Mouse (Mus musculus) forebrain, embryonic 11.5 days (tissue): ENCODE data around the gene Wdr62. TPM values are rescaled to one million over a fixed set of nuclear protein-coding genes. Genes with fewer than 3 reads are reported as not detected.

Source experiments
- ATAC-seq: fragments of 200-750 bp; cut with Nextera tagmentation; replicated peaks from 2 replicates; pipeline ENCODE4 v1.8.0; 2017; ENCODE audit warnings: moderate TSS enrichment; ENCODE audit not compliant: low FRiP score
- DNase-seq: peaks from one replicate; pipeline ENCODE4 v3.0.0-alpha.2; 2017; ENCODE audit warnings: low spot score
- H3K27ac ChIP-seq: fragments of 300-500 bp; sonication (generic); 2 replicates; pipeline ENCODE4 v1.5.1; 2014; ENCODE audit warnings: low read depth, low read length
- H3K27me3 ChIP-seq: fragments of 300-500 bp; sonication (generic); 2 replicates; pipeline ENCODE4 v1.6.1; 2014; ENCODE audit warnings: mild to moderate bottlenecking, low read length, mixed read lengths; ENCODE audit not compliant: control insufficient read depth, insufficient read depth
- H3K36me3 ChIP-seq: fragments of 300-500 bp; sonication (generic); 2 replicates; pipeline ENCODE4 v1.6.1; 2014; ENCODE audit warnings: mild to moderate bottlenecking, low read length, moderate library complexity, mixed read lengths; ENCODE audit not compliant: control insufficient read depth, insufficient read depth
- H3K4me1 ChIP-seq: fragments of 300-500 bp; sonication (generic); replicated peaks from 2 replicates; pipeline ENCODE4 v1.6.1; 2014; ENCODE audit warnings: low read length, mixed read lengths; ENCODE audit not compliant: control insufficient read depth, insufficient read depth
- H3K4me2 ChIP-seq: fragments of 300-500 bp; sonication (generic); 2 replicates; pipeline ENCODE4 v1.6.1; 2014; ENCODE audit warnings: low read depth, mild to moderate bottlenecking, low read length, moderate library complexity, mixed read lengths; ENCODE audit not compliant: severe bottlenecking
- H3K4me3 ChIP-seq: fragments of 300-500 bp; sonication (generic); 2 replicates; pipeline ENCODE4 v1.5.1; 2014; ENCODE audit warnings: low read depth, low read length
- H3K9ac ChIP-seq: fragments of 300-500 bp; sonication (generic); 2 replicates; pipeline ENCODE4 v1.6.1; 2014; ENCODE audit warnings: low read length
- H3K9me3 ChIP-seq: fragments of 300-500 bp; sonication (generic); 2 replicates; pipeline ENCODE4 v1.6.1; 2016; ENCODE audit warnings: low read length, mixed read lengths; ENCODE audit not compliant: control insufficient read depth
- WGBS: fragments of 180-500 bp; shearing (Covaris S2); extraction: QIAGEN DNeasy Blood & Tissue Kit; methylation state at CpG from one replicate; pipeline ENCODE4 v1.1.7; 2014; 5-methylcytosine and 5-hydroxymethylcytosine counted together
- polyA plus RNA-seq: library from polyadenylated mRNA; unstranded; fragments of >200 nt; fragmentation: Nextera tagmentation; extraction: Ambion mirVana; gene quantifications from 2 replicates; pipeline ENCODE4 v1.2.1, GENCODE M21; 2014

The Wdr62 gene
- polyA plus RNA-seq, 1 experiment from 2014 or later = 21.7 TPM

DNA sequence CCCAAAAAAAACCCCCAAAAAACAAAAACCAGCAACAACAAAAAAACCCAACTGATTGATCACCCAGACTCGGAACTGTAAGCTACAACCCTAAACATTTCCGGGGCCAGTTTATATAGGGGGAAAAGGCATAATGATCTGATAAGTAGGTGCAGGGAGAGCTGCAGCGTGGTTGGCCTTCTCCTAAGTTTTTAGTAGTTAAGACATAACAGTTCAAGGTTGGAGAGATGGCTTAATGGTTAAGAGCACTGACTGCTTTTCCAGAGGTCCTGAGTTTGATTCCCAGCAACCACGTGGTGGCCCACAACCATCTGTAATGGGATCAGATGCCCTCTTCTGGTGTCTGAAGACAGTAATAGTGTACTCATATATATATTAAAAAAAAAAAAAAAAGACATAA lies 1.3 kb upstream of the Wdr62 start:
- no peak for DNase-seq
- Histone ChIP-seq H3K4me3 (no peak overlapping the region), H3K4me2 (no peak overlapping the region), H3K9ac (no peak overlapping the region), H3K9me3 (no peaks in the 10 kb centered on the region), H3K4me1 (peaks cover 2% of the 10 kb centered on the region; the same call in 1 of the 2 replicates), H3K36me3 (no peaks in the 10 kb centered on the region), H3K27me3 (no peaks in the 10 kb centered on the region), H3K27ac (no peak overlapping the region)
- 77% methylated on average over 4 of the region's 4 CpGs for WGBS
- ATAC-seq = no peak

- under 1% methylated on average over 20 of the region's 20 CpGs for WGBS
- peak; percentile 87 for ATAC-seq
- Histone ChIP-seq H3K27me3 (no peaks in the 10 kb centered on the region), H3K27ac (peak overlapping the region; percentile 90), H3K9ac (peak overlapping the region; percentile 64), H3K36me3 (no peaks in the 10 kb centered on the region), H3K4me2 (peak overlapping the region; percentile 86), H3K4me1 (peaks cover 2% of the 10 kb centered on the region; the same call in 1 of the 2 replicates), H3K9me3 (no peaks in the 10 kb centered on the region), H3K4me3 (peak overlapping the region; percentile 74)
- DNase-seq = peak; percentile 88
These were observed 485 bp upstream of the Wdr62 start for GRCm38 (mm10) chr7:30280670-30281138.

GRCm38 (mm10) chr7:30279536-30279935 lies 683 bp downstream of the Wdr62 start:
- H3K27ac ChIP-seq = peak overlapping the region; percentile 90
- no peaks in the 10 kb centered on the region for H3K27me3 ChIP-seq

GRCm38 (mm10) chr7:30278911-30279310 lies 1.3 kb downstream of the Wdr62 start:
- no peaks in the 10 kb centered on the region for H3K36me3 ChIP-seq
- H3K9ac ChIP-seq = no peak overlapping the region
- H3K27ac ChIP-seq = no peak overlapping the region
- peaks cover 2% of the 10 kb centered on the region; the same call in 1 of the 2 replicates for H3K4me1 ChIP-seq
- 75% methylated on average over 2 of the region's 2 CpGs for WGBS
- H3K4me2 ChIP-seq = peak overlapping the region; percentile 86; the same call in 1 of the 2 replicates
- ATAC-seq (no peak), DNase-seq (no peak)
- peak overlapping the region; percentile 74; the same call in 1 of the 2 replicates for H3K4me3 ChIP-seq
- no peaks in the 10 kb centered on the region for H3K27me3 ChIP-seq
- H3K9me3 ChIP-seq = no peaks in the 10 kb centered on the region

More at GRCm38 (mm10) chr7:30279536-30279935, 683 bp downstream of the Wdr62 start:
- peak overlapping the region; percentile 86 for H3K4me2 ChIP-seq
- ATAC-seq (no peak), DNase-seq (no peak)
- H3K4me1 ChIP-seq = peaks cover 2% of the 10 kb centered on the region; the same call in 1 of the 2 replicates
- H3K36me3 ChIP-seq = no peaks in the 10 kb centered on the region
- peak overlapping the region; percentile 64 for H3K9ac ChIP-seq
- H3K4me3 ChIP-seq = peak overlapping the region; percentile 74
- H3K9me3 ChIP-seq = no peaks in the 10 kb centered on the region
- under 1% methylated on average over 6 of the region's 6 CpGs for WGBS

- H3K36me3 ChIP-seq = no peaks in the 10 kb centered on the region
- no peaks in the 10 kb centered on the region for H3K27me3 ChIP-seq
- DNase-seq (no peak), ATAC-seq (no peak)
- no peak overlapping the region for H3K27ac ChIP-seq
- H3K4me3 ChIP-seq = no peak overlapping the region
- no peak overlapping the region for H3K4me2 ChIP-seq
- WGBS = 87% methylated on average over 6 of the region's 6 CpGs
- H3K9ac ChIP-seq = no peak overlapping the region
- no peaks in the 10 kb centered on the region for H3K9me3 ChIP-seq
- no peaks in the 10 kb centered on the region; the same call in 1 of the 2 replicates for H3K4me1 ChIP-seq
These were observed 5.8 kb downstream of the Wdr62 start for GRCm38 (mm10) chr7:30274383-30274782.

- no peak overlapping the region for H3K4me2 ChIP-seq
- H3K4me3 ChIP-seq = no peak overlapping the region
- H3K27ac ChIP-seq = no peak overlapping the region
- no peaks in the 10 kb centered on the region for H3K4me1 ChIP-seq
- 89% methylated on average over 4 of the region's 4 CpGs for WGBS
- ATAC-seq (no peak), DNase-seq (no peak)
- H3K27me3 ChIP-seq = no peaks in the 10 kb centered on the region
- H3K36me3 ChIP-seq = no peaks in the 10 kb centered on the region; the same call in 1 of the 2 replicates
- H3K9ac ChIP-seq = no peak overlapping the region
- no peaks in the 10 kb centered on the region for H3K9me3 ChIP-seq
These were observed 10.6 kb downstream of the Wdr62 start for GRCm38 (mm10) chr7:30269641-30270040.

- no peak overlapping the region for H3K27ac ChIP-seq
- H3K36me3 ChIP-seq = peaks cover 5% of the 10 kb centered on the region; the same call in 1 of the 2 replicates
- H3K9me3 ChIP-seq = no peaks in the 10 kb centered on the region
- no peak overlapping the region for H3K9ac ChIP-seq
- WGBS = 86% methylated on average over 3 of the region's 3 CpGs
- DNase-seq (no peak), ATAC-seq (no peak)
- no peaks in the 10 kb centered on the region for H3K27me3 ChIP-seq
- no peak overlapping the region for H3K4me2 ChIP-seq
- no peak overlapping the region for H3K4me3 ChIP-seq
- H3K4me1 ChIP-seq = no peaks in the 10 kb centered on the region
These were observed 13.4 kb downstream of the Wdr62 start for GRCm38 (mm10) chr7:30266780-30267179.

- no peak overlapping the region for H3K4me2 ChIP-seq
- peaks cover 5% of the 10 kb centered on the region; the same call in 1 of the 2 replicates for H3K36me3 ChIP-seq
- DNase-seq (no peak), ATAC-seq (no peak)
- WGBS = 93% methylated on average over 7 of the region's 7 CpGs
- H3K9me3 ChIP-seq = no peaks in the 10 kb centered on the region
- no peak overlapping the region for H3K4me3 ChIP-seq
- H3K4me1 ChIP-seq = no peaks in the 10 kb centered on the region
- H3K27ac ChIP-seq = no peak overlapping the region
- H3K9ac ChIP-seq = no peak overlapping the region
- no peaks in the 10 kb centered on the region for H3K27me3 ChIP-seq
These were observed 14.3 kb downstream of the Wdr62 start for GRCm38 (mm10) chr7:30265935-30266334.

DNA sequence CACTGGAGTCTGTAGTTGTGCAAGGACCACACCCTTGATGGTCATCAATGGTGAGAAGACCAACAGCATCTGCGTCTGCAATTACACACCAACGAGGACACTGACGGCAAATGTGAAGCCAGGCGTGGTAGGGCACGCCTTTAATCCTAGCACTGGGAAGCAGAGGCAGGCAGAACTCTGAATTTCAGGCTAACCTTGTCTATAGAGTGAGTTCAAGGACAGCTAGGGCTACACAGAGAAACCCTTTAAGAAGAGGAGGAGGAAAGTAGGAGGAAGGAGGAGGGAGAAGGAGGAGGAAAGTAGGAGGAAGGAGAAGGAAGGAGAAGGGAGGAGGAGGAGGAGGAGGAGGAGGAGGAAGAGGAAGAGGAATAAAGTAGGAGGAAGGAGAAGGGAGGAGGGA lies 14.7 kb downstream of the Wdr62 start:
- peaks cover 5% of the 10 kb centered on the region; the same call in 1 of the 2 replicates for H3K36me3 ChIP-seq
- WGBS = 95% methylated on average over 5 of the region's 5 CpGs
- no peak overlapping the region for H3K27ac ChIP-seq
- H3K9ac ChIP-seq = no peak overlapping the region
- ATAC-seq (no peak), DNase-seq (no peak)
- no peak overlapping the region for H3K4me2 ChIP-seq
- no peak overlapping the region for H3K4me3 ChIP-seq
- H3K9me3 ChIP-seq = no peaks in the 10 kb centered on the region
- H3K4me1 ChIP-seq = no peaks in the 10 kb centered on the region
- H3K27me3 ChIP-seq = no peaks in the 10 kb centered on the region
